Mouse (Mus musculus) liver, embryonic 16.5 days (tissue): ENCODE data around the gene Txn1. TPM values are rescaled to one million over a fixed set of nuclear protein-coding genes. Genes with fewer than 3 reads are reported as not detected.

Experiments used
- ATAC-seq: fragments of 200-750 bp; cut with Nextera tagmentation; 2 replicates; pipeline ENCODE4 v1.8.0; 2017; ENCODE audit warnings: low read depth, mild to moderate bottlenecking, moderate number of reproducible peaks, moderate library complexity
- H3K27ac ChIP-seq: fragments of 300-500 bp; sonication (generic); 2 replicates; pipeline ENCODE4 v1.5.1; 2014; ENCODE audit warnings: mild to moderate bottlenecking, low read length
- H3K27me3 ChIP-seq: fragments of 300-500 bp; sonication (generic); 2 replicates; pipeline ENCODE4 v1.6.1; 2014; ENCODE audit warnings: low read depth, low read length, mixed read lengths; ENCODE audit not compliant: control insufficient read depth, insufficient read depth
- H3K36me3 ChIP-seq: fragments of 300-500 bp; sonication (generic); 2 replicates; pipeline ENCODE4 v1.6.1; 2014; ENCODE audit warnings: mild to moderate bottlenecking; ENCODE audit not compliant: control insufficient read depth, insufficient read depth
- H3K4me1 ChIP-seq: fragments of 300-500 bp; sonication (generic); 2 replicates; pipeline ENCODE4 v1.6.1; 2014; ENCODE audit warnings: low read depth, low read length, mixed read lengths; ENCODE audit not compliant: control insufficient read depth
- H3K4me2 ChIP-seq: fragments of 300-500 bp; sonication (generic); 2 replicates; pipeline ENCODE4 v1.6.1; 2014; ENCODE audit warnings: low read depth, low read length, mixed read lengths
- H3K4me3 ChIP-seq: fragments of 300-500 bp; sonication (generic); 2 replicates; pipeline ENCODE4 v1.5.1; 2014; ENCODE audit warnings: low read depth, mild to moderate bottlenecking, low read length
- H3K9ac ChIP-seq: fragments of 300-500 bp; sonication (generic); 2 replicates; pipeline ENCODE4 v1.6.1; 2014; ENCODE audit warnings: low read depth, low read length
- H3K9me3 ChIP-seq: fragments of 300-500 bp; sonication (generic); replicated peaks from 2 replicates; pipeline ENCODE4 v1.6.1; 2016; ENCODE audit warnings: low read length; ENCODE audit not compliant: control insufficient read depth
- WGBS: fragments of 180-500 bp; shearing (Covaris S2); extraction: QIAGEN DNeasy Blood & Tissue Kit; methylation state at CpG from one replicate; pipeline ENCODE4 v1.1.7; 2014; ENCODE audit not compliant: insufficient replicate concordance; 5-methylcytosine and 5-hydroxymethylcytosine counted together
- polyA plus RNA-seq: library from polyadenylated mRNA; unstranded; fragments of >200 nt; fragmentation: Nextera tagmentation; extraction: Ambion mirVana; gene quantifications from 2 replicates; pipeline ENCODE4 v1.2.1, GENCODE M21; 2015

Txn1 gene
- polyA plus RNA-seq, 1 experiment from 2014 or later: 187 TPM

- Histone ChIP-seq H3K36me3 (no peaks in the 10 kb centered on the region), H3K4me1 (no peaks in the 10 kb centered on the region), H3K4me3 (no peak overlapping the region), H3K27me3 (no peaks in the 10 kb centered on the region), H3K9me3 (no peaks in the 10 kb centered on the region), H3K27ac (no peak overlapping the region), H3K9ac (no peak overlapping the region), H3K4me2 (no peak overlapping the region)
- ATAC-seq: no peak
- WGBS: 21% methylated on average over 3 of the region's 3 CpGs
Observed at GRCm38 (mm10) chr4:57927464-57928205, 28.6 kb downstream of the Txn1 start.

DNA sequence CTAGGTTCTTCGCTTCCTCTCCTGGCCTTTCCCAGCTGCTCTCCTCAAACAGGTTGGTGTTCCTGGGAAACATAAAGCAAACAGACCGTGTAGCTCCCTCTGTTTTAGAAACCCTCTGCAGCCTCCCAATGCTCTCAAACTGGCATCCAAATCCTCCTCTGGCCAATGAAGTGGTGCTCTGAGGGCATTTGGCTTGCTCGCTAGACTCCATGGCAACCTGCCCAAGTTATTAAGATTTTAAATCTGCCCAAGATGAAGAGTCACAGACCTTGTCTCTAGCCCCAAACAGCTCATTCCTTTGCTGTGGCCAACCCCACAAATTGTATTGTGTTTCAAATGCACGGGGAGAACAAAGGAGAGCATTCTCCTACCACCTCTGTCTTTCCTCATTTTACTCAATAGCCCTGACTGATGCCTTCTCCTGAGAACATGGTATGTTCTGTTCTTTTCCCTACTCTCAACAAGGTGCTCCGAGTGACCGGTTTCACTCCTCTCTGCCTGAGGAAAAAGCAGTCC is 31.6 kb downstream of the Txn1 start:
- no peak overlapping the region for H3K4me3 ChIP-seq
- 67% methylated on average over 6 of the region's 6 CpGs for WGBS
- H3K36me3 ChIP-seq: no peaks in the 10 kb centered on the region
- no peak overlapping the region for H3K4me2 ChIP-seq
- H3K4me1 ChIP-seq: no peaks in the 10 kb centered on the region
- H3K27me3 ChIP-seq: no peaks in the 10 kb centered on the region
- no peak overlapping the region for H3K9ac ChIP-seq
- no peak for ATAC-seq
- no peak overlapping the region for H3K27ac ChIP-seq
- H3K9me3 ChIP-seq: no peaks in the 10 kb centered on the region

GRCm38 (mm10) chr4:57922171-57922570 is 34.0 kb downstream of the Txn1 start:
- 52% methylated on average over 5 of the region's 5 CpGs for WGBS
- H3K27ac ChIP-seq: no peak overlapping the region
- no peak for ATAC-seq
- no peaks in the 10 kb centered on the region for H3K4me1 ChIP-seq
- no peaks in the 10 kb centered on the region for H3K36me3 ChIP-seq
- H3K4me2 ChIP-seq: no peak overlapping the region
- H3K9me3 ChIP-seq: no peaks in the 10 kb centered on the region
- H3K4me3 ChIP-seq: no peak overlapping the region
- H3K27me3 ChIP-seq: no peaks in the 10 kb centered on the region
- H3K9ac ChIP-seq: no peak overlapping the region

DNA sequence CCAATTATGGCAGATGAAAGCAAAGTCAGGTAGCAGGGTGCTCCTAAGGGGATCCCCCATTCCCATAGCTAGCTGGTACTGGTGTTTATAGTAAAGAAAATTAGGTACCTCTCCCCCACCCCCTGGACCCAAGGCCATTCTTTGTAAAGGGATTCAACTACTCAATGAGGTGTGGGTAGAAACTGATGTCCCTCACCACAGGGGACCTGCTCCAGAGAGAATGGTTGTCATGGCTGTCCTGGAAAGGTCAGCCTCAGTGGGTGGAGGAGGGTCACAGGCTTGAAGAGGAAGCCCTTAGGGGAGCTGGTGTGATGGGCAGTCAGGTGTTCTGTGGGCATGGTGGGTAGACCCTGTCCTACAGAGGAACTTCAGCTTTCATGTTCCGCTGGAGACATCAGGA is 35.7 kb downstream of the Txn1 start:
- Histone ChIP-seq H3K27ac (no peak overlapping the region), H3K9me3 (no peaks in the 10 kb centered on the region)
- WGBS: 55% methylated on average over 1 of the region's 1 CpGs

GRCm38 (mm10) chr4:57919494-57920423 is 36.5 kb downstream of the Txn1 start:
- Histone ChIP-seq H3K4me3 (no peak overlapping the region), H3K4me2 (no peak overlapping the region), H3K9ac (no peak overlapping the region), H3K27me3 (no peaks in the 10 kb centered on the region), H3K36me3 (no peaks in the 10 kb centered on the region), H3K9me3 (no peaks in the 10 kb centered on the region), H3K4me1 (no peaks in the 10 kb centered on the region), H3K27ac (no peak overlapping the region)
- no peak for ATAC-seq
- WGBS: 20% methylated on average over 8 of the region's 8 CpGs

More for the DNA sequence above, 35.7 kb downstream of the Txn1 start:
- H3K4me3 ChIP-seq: no peak overlapping the region
- no peak overlapping the region for H3K9ac ChIP-seq
- H3K36me3 ChIP-seq: no peaks in the 10 kb centered on the region
- ATAC-seq: no peak
- H3K4me1 ChIP-seq: no peaks in the 10 kb centered on the region
- no peaks in the 10 kb centered on the region for H3K27me3 ChIP-seq
- no peak overlapping the region for H3K4me2 ChIP-seq

GRCm38 (mm10) chr4:57916711-57917110 is 39.5 kb downstream of the Txn1 start:
- no peak overlapping the region for H3K4me2 ChIP-seq
- no peak overlapping the region for H3K27ac ChIP-seq
- no peak for ATAC-seq
- no peak overlapping the region for H3K9ac ChIP-seq
- no peak overlapping the region for H3K4me3 ChIP-seq
- no peaks in the 10 kb centered on the region for H3K27me3 ChIP-seq
- H3K36me3 ChIP-seq: no peaks in the 10 kb centered on the region
- 54% methylated on average over 4 of the region's 4 CpGs for WGBS
- no peaks in the 10 kb centered on the region for H3K4me1 ChIP-seq
- no peaks in the 10 kb centered on the region for H3K9me3 ChIP-seq

- Histone ChIP-seq H3K4me2 (peak within 1 kb of the TSS; percentile 48), H3K4me3 (peak within 1 kb of the TSS; percentile 20; the same call in 1 of the 2 replicates), H3K9me3 (no peaks in the 10 kb centered on the region), H3K36me3 (no peaks in the 10 kb centered on the region), H3K27ac (no peak within 1 kb of the TSS), H3K27me3 (no peaks in the 10 kb centered on the region), H3K4me1 (no peaks in the 10 kb centered on the region), H3K9ac (no peak within 1 kb of the TSS)
- ATAC-seq: no peak
- 29% methylated on average over 9 of the region's 9 CpGs for WGBS
Observed at GRCm38 (mm10) chr4:57916201-57916661, 40.0 kb downstream of the Txn1 start, which contains the start of gene D630039A03Rik. D630039A03Rik (minus strand) TSS chr4:57916297.

DNA sequence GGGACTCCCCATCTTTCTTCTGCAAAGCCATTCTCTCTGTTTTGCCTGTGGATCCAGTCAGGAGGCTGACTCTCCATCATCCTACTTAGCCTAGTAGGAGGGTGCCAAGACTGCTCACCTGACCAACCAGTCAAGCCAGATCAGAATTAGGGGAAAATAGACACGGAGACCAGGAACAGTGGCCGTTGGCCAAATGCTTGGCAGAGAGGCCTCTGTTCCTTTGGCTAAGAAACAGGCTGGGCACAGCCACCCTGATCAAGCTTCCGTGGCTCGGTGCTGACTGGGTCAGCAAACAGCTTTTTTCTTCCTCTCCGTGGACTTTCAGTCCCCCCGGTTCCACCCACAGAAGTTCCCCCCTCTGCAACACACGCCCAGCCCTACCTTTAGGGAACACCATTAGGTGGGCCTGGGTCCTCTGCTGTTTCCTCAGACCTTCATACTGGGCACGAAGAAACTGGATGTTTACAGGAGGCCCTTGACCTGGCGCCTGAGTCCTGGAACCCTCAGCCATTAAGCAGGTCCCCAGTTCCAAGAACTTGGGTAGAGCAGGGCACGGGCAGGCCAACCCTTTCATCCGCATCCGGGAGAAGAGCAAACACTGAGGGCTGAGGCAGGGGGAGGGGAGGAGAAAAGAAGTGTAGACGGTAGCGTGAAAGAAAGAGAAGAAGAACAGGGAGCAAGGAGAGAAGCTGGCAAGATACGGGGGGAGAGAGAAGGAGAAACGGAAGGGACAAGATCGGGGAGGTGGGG is 40.8 kb downstream of the Txn1 start:
- Histone ChIP-seq H3K27me3 (no peaks in the 10 kb centered on the region), H3K9me3 (no peaks in the 10 kb centered on the region), H3K27ac (no peak overlapping the region), H3K36me3 (no peaks in the 10 kb centered on the region), H3K4me1 (no peaks in the 10 kb centered on the region), H3K4me3 (peak overlapping the region; percentile 20; the same call in 1 of the 2 replicates), H3K9ac (no peak overlapping the region), H3K4me2 (peak overlapping the region; percentile 48)
- 25% methylated on average over 17 of the region's 17 CpGs for WGBS
- no peak for ATAC-seq
